Mouse (Mus musculus) layer of hippocampus, postnatal 14 days (tissue): ENCODE data around the gene Slc23a4. TPM values are rescaled to one million over a fixed set of nuclear protein-coding genes. Genes with fewer than 3 reads are reported as not detected.

Experiments
- total RNA-seq, 2 experiments: library from RNA; stranded (reverse); gene quantifications; 2 replicates each; pipeline ENCODE4 v1.2.3; 2021

Slc23a4 gene
- total RNA-seq, 2 experiments from 2014 or later = 0.83 to 1.2 TPM

Other genes starting within 250 kb of the Slc23a4 start
- 10 to 100 TPM; 17.7 to 20.9 TPM for gene Agbl3, start 208.0 kb downstream of the Slc23a4 start, total RNA-seq
- 1 to 10 TPM; 1.9 to 2.7 TPM for gene Tmem140, start 125.3 kb downstream of the Slc23a4 start, total RNA-seq
- gene Cyren, start 110.3 kb downstream of the Slc23a4 start, total RNA-seq = 1 to 10 TPM; 5.0 to 5.4 TPM
- gene Wdr91, start 77.5 kb downstream of the Slc23a4 start, total RNA-seq = 10 to 100 TPM; 34.6 to 38.6 TPM
- gene Stra8, start 68.2 kb downstream of the Slc23a4 start, total RNA-seq = not detected
- gene Cnot4, start 145.3 kb upstream of the Slc23a4 start, total RNA-seq = 10 to 100 TPM; 39.0 to 43.3 TPM
- gene Nup205, start 189.0 kb upstream of the Slc23a4 start, total RNA-seq = 10 to 100 TPM; 25.3 to 29.8 TPM